Mouse (Mus musculus) limb, embryonic 10.5 days (tissue): ENCODE data around the gene Ntn1. TPM values are rescaled to one million over a fixed set of nuclear protein-coding genes. Genes with fewer than 3 reads are reported as not detected.

ENCODE experiments used
- DNase-seq: peaks from one replicate; pipeline ENCODE4 v3.0.0-alpha.2; 2017; ENCODE audit warnings: low spot score
- H3K27ac ChIP-seq: fragments of 300-500 bp; sonication (generic); 2 replicates; pipeline ENCODE4 v1.5.1; 2016; ENCODE audit warnings: mild to moderate bottlenecking
- H3K27me3 ChIP-seq: fragments of 300-500 bp; sonication (generic); 2 replicates; pipeline ENCODE4 v1.6.1; 2016; ENCODE audit warnings: low read depth, mild to moderate bottlenecking; ENCODE audit not compliant: poor library complexity, severe bottlenecking
- H3K36me3 ChIP-seq: fragments of 300-500 bp; sonication (generic); 2 replicates; pipeline ENCODE4 v1.6.1; 2016; ENCODE audit warnings: mild to moderate bottlenecking, moderate library complexity
- H3K4me1 ChIP-seq: fragments of 300-500 bp; sonication (generic); 2 replicates; pipeline ENCODE4 v1.6.1; 2016
- H3K4me3 ChIP-seq: fragments of 300-500 bp; sonication (generic); 2 replicates; pipeline ENCODE4 v1.5.1; 2016; ENCODE audit warnings: mild to moderate bottlenecking, moderate library complexity
- H3K9me3 ChIP-seq: fragments of 300-500 bp; sonication (generic); replicated peaks from 2 replicates; pipeline ENCODE4 v1.6.1; 2016; ENCODE audit warnings: mild to moderate bottlenecking
- WGBS: fragments of 180-500 bp; shearing (Covaris S2); methylation state at CpG from one replicate; pipeline ENCODE4 v1.1.7; 2016; 5-methylcytosine and 5-hydroxymethylcytosine counted together
- polyA plus RNA-seq: library from polyadenylated mRNA; unstranded; fragments of >200 nt; fragmentation: Nextera tagmentation; extraction: Ambion mirVana; gene quantifications from 2 replicates; pipeline ENCODE4 v1.2.1, GENCODE M21; 2016

Ntn1 gene
- polyA plus RNA-seq, 1 experiment from 2014 or later: 7.7 TPM

DNA sequence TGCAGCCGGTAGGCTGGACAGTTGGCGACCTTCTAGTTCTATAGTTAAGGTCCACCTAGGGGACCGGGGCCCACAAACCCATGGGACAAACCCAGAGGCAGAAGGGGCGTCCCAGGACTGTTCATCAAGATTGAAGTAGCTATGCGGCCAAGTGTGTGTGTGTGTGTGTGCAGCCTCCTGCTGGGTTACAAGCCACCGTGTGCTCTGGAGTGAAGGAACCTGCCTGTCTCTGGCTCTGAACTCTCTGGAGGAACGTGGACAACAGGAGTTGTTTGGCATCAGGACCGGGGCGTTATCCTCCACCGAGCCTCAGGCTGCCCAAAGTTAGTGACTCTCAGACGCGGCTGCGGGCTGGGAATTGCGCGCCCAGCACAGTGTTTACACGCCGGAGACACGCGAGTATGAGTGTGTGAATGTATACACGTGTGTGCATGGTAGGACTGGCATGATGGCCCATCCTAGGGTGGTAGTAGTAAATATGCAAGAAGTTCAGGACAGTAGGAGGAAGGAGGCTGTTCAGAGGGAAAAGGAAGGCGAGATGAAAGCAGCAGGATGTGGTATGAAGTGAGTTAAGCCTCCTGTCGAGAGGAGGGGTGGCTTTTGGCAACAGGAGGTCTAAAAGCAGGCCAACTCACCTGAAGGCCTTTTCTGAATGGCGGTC lies 31.9 kb upstream of the Ntn1 start:
- H3K4me1 ChIP-seq: peaks cover 36% of the 10 kb centered on the region
- DNase-seq: no peak
- H3K4me3 ChIP-seq: peak overlapping the region; percentile 62
- 32% methylated on average over 23 of the region's 23 CpGs for WGBS
- H3K27ac ChIP-seq: peak overlapping the region; percentile 76
- H3K9me3 ChIP-seq: no peaks in the 10 kb centered on the region
- no peaks in the 10 kb centered on the region for H3K36me3 ChIP-seq
- H3K27me3 ChIP-seq: peaks cover 54% of the 10 kb centered on the region

DNA sequence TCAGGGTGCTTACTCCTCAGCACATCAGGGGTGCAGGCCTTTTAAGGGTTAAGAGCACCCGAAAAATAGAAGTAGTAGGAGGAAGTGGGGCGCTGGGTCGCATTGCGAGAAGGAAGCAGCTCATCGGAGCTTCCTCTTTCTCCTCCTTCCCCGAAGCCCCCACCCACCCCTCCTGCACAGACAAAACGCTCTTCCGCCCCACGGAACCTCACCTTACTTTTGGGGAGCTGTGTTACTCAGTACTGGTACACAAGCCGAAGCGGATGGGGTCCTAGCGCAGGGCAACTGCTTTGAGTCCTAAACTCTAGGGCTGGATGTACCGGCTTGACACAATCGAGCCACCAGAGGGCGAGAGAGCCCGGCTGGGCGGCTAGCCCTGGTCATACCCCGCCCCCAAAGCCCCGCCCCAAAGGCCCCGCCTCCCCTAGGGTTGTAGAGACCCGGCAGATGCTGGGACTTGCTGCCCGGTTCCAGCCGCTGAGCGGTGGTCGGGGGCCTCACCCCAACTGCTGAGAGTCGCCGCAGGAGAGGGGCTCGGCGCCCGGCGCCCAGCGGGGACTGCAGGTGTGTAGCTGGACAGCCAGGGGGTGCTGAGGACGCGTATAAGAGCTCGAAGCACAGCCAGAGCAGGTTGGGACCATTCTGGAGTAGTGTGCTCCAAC lies 31.2 kb upstream of the Ntn1 start, which contains the start of gene Pik3r5:
Gene Pik3r5 (plus strand): TSS at position 423 of the 662 bp plus-strand sequence.
- Histone ChIP-seq H3K27ac (peak within 1 kb of the TSS; percentile 76), H3K4me1 (peaks cover 43% of the 10 kb centered on the region), H3K4me3 (peak within 1 kb of the TSS; percentile 62), H3K27me3 (peaks cover 54% of the 10 kb centered on the region), H3K9me3 (no peaks in the 10 kb centered on the region), H3K36me3 (no peaks in the 10 kb centered on the region)
- WGBS: 11% methylated on average over 35 of the region's 35 CpGs
- peak; percentile 92 for DNase-seq

DNA sequence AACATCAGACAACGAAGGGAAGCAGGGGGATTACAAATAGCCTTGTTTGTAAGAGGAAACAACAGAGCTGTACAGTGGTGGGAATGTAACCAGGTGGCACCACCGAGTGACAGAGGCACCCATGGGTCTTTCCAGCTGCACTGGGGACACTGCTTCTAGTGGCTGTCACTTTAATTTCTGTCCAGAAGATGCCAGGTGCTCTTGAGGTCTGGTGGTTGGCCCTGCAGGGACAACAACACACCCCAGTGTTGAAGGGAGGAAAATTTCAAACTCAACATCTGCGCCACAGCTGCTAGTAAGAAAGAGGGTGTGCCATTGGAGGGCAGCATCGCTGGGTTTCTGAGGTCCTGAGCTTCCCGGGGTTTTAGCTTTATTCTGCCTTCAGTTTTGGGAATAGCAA lies 30.0 kb upstream of the Ntn1 start:
- Histone ChIP-seq H3K4me1 (peaks cover 54% of the 10 kb centered on the region), H3K4me3 (no peak overlapping the region), H3K36me3 (no peaks in the 10 kb centered on the region), H3K27ac (no peak overlapping the region), H3K9me3 (no peaks in the 10 kb centered on the region), H3K27me3 (peaks cover 54% of the 10 kb centered on the region)
- DNase-seq: no peak
- 64% methylated on average over 5 of the region's 5 CpGs for WGBS

- no peak for DNase-seq
- H3K4me3 ChIP-seq: no peak overlapping the region
- WGBS: 83% methylated on average over 5 of the region's 5 CpGs
- H3K36me3 ChIP-seq: no peaks in the 10 kb centered on the region
- H3K27ac ChIP-seq: peak overlapping the region; percentile 37
- no peaks in the 10 kb centered on the region for H3K9me3 ChIP-seq
- peaks cover 28% of the 10 kb centered on the region for H3K27me3 ChIP-seq
- H3K4me1 ChIP-seq: peaks cover 49% of the 10 kb centered on the region
Observed at GRCm38 (mm10) chr11:68427083-68427570, 26.5 kb upstream of the Ntn1 start.

DNA sequence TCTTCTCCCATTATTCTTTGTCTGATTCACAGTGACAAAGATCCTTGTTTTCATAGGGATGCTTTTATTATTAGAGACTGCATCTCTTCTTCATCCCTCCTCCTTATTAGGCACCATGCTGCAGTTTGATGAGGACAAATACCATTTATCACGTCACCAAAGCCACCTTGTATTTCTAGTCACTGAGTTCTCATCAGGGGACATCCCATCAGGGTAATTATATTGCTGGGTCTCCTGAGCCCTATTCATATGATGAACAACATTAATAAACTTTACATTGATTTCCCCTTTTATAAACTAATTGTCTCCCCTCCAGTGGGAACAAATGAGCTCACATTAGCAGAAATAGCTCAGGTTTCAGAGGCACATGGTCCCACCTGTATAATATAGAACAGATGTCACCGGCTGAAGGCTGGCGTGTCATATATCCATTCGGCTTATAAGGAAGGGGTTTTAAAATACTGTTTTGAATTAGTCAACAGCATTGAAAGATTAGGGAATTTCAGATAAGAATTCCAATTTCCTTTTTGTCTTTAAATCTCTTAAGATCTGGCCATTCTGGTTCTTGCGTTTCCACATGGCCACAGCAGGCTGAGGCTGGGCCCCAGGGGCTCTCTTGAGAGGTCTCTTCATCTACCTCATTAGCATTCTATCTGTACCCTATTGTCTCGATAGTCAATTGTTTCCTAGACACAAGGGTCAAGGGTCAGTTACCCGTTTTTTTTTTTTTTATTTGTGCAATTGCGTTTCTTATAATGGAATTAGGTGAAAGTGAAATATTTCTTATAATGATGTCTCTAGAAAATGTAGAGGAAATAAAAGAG lies 25.1 kb upstream of the Ntn1 start:
- peak overlapping the region; percentile 37; the same call in 1 of the 2 replicates for H3K27ac ChIP-seq
- H3K4me3 ChIP-seq: no peak overlapping the region
- peaks cover 37% of the 10 kb centered on the region for H3K4me1 ChIP-seq
- WGBS: 28% methylated on average over 8 of the region's 8 CpGs
- peaks cover 15% of the 10 kb centered on the region for H3K27me3 ChIP-seq
- DNase-seq: peak; percentile 44
- no peaks in the 10 kb centered on the region for H3K36me3 ChIP-seq
- no peaks in the 10 kb centered on the region for H3K9me3 ChIP-seq

- peak; percentile 49 for DNase-seq
- Histone ChIP-seq H3K9me3 (no peaks in the 10 kb centered on the region), H3K4me1 (0 out of 2 replicates have a peak, but pooled peaks cover 4% of the 10 kb centered on the region), H3K27me3 (no peaks in the 10 kb centered on the region), H3K36me3 (no peaks in the 10 kb centered on the region), H3K4me3 (no peak overlapping the region), H3K27ac (no peak overlapping the region)
- WGBS: 54% methylated on average over 9 of the region's 9 CpGs
Observed at GRCm38 (mm10) chr11:68417831-68418230, 17.2 kb upstream of the Ntn1 start.

GRCm38 (mm10) chr11:68417001-68417400 lies 16.4 kb upstream of the Ntn1 start:
- H3K36me3 ChIP-seq: no peaks in the 10 kb centered on the region
- no peak for DNase-seq
- H3K4me1 ChIP-seq: 0 out of 2 replicates have a peak, but pooled peaks cover 4% of the 10 kb centered on the region
- H3K27ac ChIP-seq: no peak overlapping the region
- 70% methylated on average over 3 of the region's 3 CpGs for WGBS
- H3K4me3 ChIP-seq: no peak overlapping the region
- H3K9me3 ChIP-seq: no peaks in the 10 kb centered on the region
- no peaks in the 10 kb centered on the region for H3K27me3 ChIP-seq

DNA sequence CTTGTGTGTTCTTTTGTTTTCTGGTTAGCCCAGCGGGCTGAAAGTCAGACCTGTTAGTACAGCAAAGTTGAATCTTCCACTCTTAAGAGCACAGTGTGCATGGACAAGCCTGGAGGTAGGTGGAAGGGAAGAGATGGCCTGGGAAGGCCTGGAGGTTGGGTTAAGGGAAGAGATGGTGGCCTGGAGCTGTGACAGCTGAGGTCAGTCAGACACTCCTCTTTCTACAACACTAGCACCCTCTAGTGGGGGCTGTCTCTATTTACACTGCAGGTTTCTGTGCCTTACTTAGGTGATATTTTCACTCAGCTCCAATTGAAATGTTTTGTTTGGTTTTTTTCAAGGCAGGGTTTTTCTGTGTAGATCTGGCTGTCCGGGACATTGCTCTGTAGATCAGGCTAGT lies 7.5 kb upstream of the Ntn1 start:
- WGBS: 58% methylated on average over 2 of the region's 2 CpGs
- H3K4me3 ChIP-seq: no peak overlapping the region
- H3K27me3 ChIP-seq: peaks cover 41% of the 10 kb centered on the region

GRCm38 (mm10) chr11:68407266-68407926 lies 6.8 kb upstream of the Ntn1 start:
- H3K27ac ChIP-seq: no peak overlapping the region
- H3K4me3 ChIP-seq: no peak overlapping the region
- H3K36me3 ChIP-seq: no peaks in the 10 kb centered on the region
- WGBS: 72% methylated on average over 11 of the region's 11 CpGs
- no peaks in the 10 kb centered on the region for H3K9me3 ChIP-seq
- H3K4me1 ChIP-seq: no peaks in the 10 kb centered on the region
- peaks cover 48% of the 10 kb centered on the region for H3K27me3 ChIP-seq
- no peak for DNase-seq

More for the DNA sequence above, 7.5 kb upstream of the Ntn1 start:
- H3K36me3 ChIP-seq: no peaks in the 10 kb centered on the region
- H3K9me3 ChIP-seq: no peaks in the 10 kb centered on the region
- peak; percentile 75 for DNase-seq
- no peak overlapping the region for H3K27ac ChIP-seq
- H3K4me1 ChIP-seq: no peaks in the 10 kb centered on the region

- DNase-seq: no peak
- no peaks in the 10 kb centered on the region for H3K36me3 ChIP-seq
- WGBS: 89% methylated on average over 8 of the region's 8 CpGs
- H3K4me1 ChIP-seq: peaks cover 2% of the 10 kb centered on the region
- H3K4me3 ChIP-seq: no peak overlapping the region
- peaks cover 67% of the 10 kb centered on the region for H3K27me3 ChIP-seq
- no peaks in the 10 kb centered on the region for H3K9me3 ChIP-seq
- H3K27ac ChIP-seq: no peak overlapping the region
Observed at GRCm38 (mm10) chr11:68405576-68405975, 5.0 kb upstream of the Ntn1 start.

DNA sequence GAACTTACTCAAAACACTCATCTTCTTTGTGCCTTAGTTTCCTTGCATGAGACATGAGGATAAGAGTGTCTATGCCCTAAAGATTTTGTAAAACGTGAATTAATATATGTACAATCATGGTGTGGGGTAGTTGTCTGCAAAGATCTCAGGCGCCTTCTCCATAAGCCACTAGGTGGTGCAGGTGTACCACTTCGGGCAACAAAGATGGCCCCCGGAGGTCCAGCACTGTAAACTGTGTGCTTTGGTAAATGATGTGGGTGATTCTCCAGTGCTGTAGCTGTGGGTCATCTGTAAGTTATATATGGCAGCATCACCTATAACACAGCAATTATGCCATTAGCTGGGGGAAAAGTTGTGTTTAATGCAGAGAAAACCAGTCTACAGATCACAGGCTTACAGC lies 3.6 kb upstream of the Ntn1 start:
- H3K9me3 ChIP-seq: no peaks in the 10 kb centered on the region
- DNase-seq: no peak
- H3K27me3 ChIP-seq: peaks cover 81% of the 10 kb centered on the region
- no peaks in the 10 kb centered on the region for H3K36me3 ChIP-seq
- no peak overlapping the region for H3K4me3 ChIP-seq
- WGBS: 50% methylated on average over 4 of the region's 4 CpGs
- peaks cover 15% of the 10 kb centered on the region for H3K4me1 ChIP-seq
- H3K27ac ChIP-seq: no peak overlapping the region

DNA sequence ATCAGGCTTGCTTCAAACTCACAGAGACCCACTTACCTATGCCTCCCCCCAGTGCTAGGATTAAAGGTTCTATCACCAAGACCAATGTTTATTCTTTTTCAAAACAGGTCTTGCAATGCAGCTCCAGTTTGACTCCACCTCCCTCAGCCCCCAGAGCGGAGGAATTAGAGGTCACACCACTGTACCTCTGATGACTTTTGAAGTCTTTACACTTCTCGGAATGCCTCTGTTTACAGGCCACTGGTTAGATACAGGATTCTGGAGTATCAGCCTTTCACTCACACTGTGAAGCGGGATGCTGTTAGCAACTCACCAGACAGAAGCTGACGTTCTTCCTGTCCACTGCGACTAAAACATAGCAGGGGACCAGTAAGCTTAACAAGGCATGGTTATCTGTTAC lies 805 bp upstream of the Ntn1 start:
- no peak for DNase-seq
- Histone ChIP-seq H3K9me3 (no peaks in the 10 kb centered on the region), H3K36me3 (no peaks in the 10 kb centered on the region), H3K4me3 (no peak overlapping the region), H3K27me3 (peaks cover 98% of the 10 kb centered on the region), H3K27ac (no peak overlapping the region), H3K4me1 (peaks cover 24% of the 10 kb centered on the region)
- 11% methylated on average over 5 of the region's 5 CpGs for WGBS
